Mouse (Mus musculus) testis, adult 2 months (tissue): ENCODE measurements at regions not wholly inside any gene's neighbourhood (a gene's known extent, or its start where the extent isn't known, plus 50 kb on each side); places are given as distances from the start of the nearest gene placed in this dataset.

ENCODE experiments used
- CTCF ChIP-seq: fragments of 200-500 bp; IDR thresholded peaks from 2 replicates; pipeline ENCODE4 v1.5.1; 2012; ENCODE audit warnings: low read depth, mild to moderate bottlenecking, inconsistent platforms, low read length, moderate library complexity; ENCODE audit not compliant: control insufficient read depth, insufficient read depth, insufficient replicate concordance
- POLR2A ChIP-seq: fragments of 200-500 bp; IDR thresholded peaks from 2 replicates; pipeline ENCODE4 v1.6.1; 2012; ENCODE audit warnings: low read depth, mild to moderate bottlenecking, inconsistent platforms, low read length, moderate library complexity; ENCODE audit not compliant: control insufficient read depth

- TF ChIP-seq POLR2A (no peak), CTCF (no peak)
Observed at GRCm38 (mm10) chr6:51693984-51694383, 170.3 kb downstream of the Snx10 start.
